Mouse (Mus musculus) T-helper 17 cell (primary cell): ENCODE results near the gene Lmtk3.

Experiments
- in situ Hi-C, 2 experiments: fragments of 300-600 bp; cut with MboI, MseI; formaldehyde crosslinking; loops; 1 replicate in 1 of 2; 2 replicates in 1 of 2; pipeline ENCODE4 v1.15.1; 2025; ENCODE audit warnings: high pct_unique_total_duplicates in 2 of 2

The Lmtk3 gene

DNA sequence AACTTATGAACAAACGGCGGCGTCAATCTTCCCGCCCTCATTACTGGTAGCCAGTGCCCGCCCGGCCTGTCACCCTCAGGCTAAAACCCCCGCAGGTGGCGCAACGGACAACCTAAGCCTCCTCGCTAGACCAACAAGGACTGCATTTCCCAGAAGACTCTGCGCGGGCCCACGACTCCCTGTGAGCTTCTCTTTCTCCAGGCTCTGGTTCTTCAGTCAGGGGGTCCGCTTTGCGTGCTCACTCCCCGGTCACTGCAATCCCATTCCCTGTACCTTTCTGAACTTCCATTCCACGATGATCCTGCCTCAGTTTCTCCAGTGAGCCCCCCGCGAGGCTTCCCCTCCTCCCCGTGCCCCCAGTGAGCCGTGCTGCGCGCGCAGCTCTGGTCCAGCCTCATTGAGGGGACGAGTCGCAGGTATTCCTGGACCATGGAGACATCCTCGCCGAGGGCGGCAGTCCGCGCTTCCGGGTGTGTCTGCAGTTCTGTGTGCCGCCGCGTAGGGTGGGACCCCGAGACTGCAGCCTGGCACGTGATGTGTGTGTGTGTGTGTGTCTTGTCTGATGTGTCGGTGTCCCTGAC lies at the start of gene Lmtk3:
Lmtk3 (plus strand) TSS at position 228 of the 581 bp plus-strand sequence.
- in situ Hi-C loops: no loop called here

DNA sequence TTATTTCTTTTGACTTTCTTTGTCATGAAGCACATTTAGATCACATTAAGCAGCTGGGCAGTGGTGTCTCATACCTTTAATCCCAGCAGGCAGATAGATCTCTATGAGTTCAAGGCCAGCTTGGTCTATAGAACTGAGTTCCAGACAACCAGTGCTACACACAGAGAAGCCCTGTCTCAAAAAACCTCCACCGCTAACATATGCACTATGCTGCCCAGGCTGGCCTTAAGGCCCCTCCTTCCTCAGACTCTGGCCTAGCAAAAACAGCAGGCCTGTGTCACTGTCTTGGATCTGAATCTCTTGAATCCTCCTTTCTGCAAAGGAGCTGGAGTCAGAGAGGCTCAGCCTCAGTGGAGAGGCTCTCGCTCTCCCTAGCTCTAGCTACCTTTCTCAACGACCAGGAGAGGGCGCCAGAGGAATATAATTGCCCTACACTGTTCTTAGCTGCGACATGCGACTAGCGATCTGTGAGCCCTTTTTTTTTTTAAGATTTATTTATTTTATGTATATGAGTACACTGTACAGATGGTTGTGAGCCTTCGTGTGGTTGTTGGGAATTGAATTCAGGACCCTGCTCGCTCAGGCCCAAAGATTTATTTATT lies 44.3 kb upstream of the Lmtk3 start:
- in situ Hi-C loops: loop anchor here (10.0 kb wide), 1 partner anchor 196 kb away; no protein-coding TSS in a partner anchor

DNA sequence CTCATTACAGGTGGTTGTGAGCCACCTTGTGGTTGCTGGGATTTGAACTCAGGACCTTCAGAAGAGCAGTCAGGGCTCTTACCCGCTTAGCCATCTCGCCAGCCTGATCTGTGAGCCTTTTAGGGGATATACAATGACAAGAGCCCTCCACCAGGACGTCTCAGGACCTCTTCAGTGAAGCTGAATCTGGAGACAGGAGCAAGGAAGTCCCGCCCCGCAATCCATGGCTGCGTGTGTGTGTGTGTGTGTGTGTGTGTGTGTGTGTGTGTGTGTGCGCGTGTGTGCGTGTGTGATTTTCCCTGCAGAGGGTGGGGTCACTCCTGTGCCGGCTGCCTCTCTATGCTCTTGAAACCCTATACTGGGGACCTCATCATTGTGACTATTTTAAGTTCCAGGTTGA lies 43.7 kb upstream of the Lmtk3 start:
- in situ Hi-C loops: loop anchor here (10.0 kb wide), 1 partner anchor 195 kb away; no protein-coding TSS in a partner anchor

DNA sequence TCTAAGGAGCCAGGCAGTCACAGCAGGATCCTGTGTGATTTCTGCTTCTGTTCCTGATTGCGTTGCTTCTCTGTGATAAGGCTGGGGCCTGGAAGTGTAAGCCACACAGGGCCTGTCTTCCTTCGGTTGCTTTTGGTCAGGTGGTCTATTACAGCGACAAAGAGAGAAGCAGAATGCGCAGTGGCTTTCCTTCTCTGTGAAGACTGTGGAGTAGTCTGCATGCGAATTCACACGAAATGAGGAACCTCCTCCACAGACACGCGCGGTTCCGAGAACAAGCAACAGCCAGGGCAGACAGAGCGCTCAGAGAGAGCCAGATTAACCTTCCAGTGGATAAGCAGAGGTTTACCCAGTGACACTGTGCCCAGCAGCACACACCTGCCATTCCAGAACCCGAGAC lies 42.2 kb upstream of the Lmtk3 start:
- in situ Hi-C loops: no loop called here

DNA sequence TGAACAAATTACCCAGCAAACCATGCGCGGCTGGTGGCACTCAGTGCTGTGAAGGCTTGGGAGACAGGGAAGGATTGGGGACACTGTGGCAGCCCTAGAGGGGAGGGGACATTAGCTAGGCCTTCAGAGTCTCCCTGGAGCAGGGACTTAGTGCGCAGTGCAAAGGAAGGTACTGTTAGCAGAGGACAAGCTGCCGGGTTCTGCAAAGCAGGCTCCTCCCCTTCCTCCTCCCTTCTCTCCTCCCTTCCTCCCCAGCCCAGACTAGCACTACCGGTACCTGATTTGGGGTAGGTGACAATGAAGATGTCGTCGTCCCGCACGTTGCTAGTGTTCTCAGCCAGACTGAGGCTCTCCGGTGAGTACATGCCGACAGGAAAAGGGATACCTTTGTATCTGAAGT lies 41.8 kb upstream of the Lmtk3 start:
- in situ Hi-C loops: no loop called here

DNA sequence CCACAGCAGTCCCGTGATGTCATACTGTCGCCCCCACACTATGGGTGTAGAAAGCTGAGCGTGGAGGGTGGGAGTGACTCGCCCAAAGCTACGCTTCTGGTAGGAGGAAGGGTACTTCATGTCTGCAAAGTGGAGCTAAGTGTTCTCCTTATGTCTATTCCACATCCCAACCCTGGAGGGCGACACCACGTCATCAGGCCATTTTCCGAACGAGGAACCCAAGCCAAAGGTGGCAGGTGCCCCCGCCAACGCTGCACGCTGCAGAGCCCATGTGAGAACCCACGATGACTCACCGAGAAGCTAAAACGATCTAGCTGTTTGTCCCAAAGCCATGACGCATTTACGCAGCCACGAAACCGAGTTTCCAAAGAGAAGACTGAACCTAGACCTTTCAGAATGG lies 41.2 kb upstream of the Lmtk3 start:
- in situ Hi-C loops: no loop called here

DNA sequence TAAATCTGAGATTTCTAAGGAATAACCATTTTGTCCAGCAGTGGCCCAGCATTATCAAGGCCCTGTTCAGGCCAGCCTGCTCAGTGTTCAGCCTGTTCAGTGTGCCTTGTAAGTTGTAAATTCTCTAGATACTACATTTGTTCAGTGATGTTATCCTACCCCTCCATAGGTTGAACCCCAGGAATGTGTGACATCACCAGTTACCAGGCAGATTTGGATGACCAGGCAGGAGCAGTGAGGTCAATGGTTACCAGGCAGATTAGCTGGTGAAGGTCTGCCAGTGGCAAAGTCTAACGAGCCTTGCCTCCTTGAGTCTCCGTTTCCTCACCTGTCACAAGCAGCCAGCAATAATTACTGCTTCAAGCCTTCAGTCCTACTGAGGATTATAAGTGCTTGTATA lies 39.2 kb upstream of the Lmtk3 start:
- in situ Hi-C loops: no loop called here

DNA sequence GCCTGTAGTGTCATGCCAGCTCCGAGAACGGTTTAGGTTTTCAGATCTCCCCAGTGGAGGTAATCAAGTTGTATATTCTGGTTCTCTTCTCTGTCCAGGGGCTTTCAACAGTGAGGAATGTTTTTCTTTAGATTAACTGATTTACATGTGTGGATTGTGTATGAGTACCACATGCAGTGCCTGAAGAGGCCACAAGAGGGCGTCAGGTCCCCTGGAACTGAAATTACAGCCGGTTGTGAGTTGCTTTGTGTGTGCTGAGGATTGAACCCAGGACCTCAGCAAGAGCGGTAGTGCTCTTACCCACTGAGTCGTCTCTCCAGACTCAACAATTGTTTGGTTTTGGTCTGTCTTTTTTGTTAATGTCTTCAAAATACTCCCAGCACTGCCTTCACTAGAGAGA lies 37.0 kb upstream of the Lmtk3 start:
- in situ Hi-C loops: no loop called here

DNA sequence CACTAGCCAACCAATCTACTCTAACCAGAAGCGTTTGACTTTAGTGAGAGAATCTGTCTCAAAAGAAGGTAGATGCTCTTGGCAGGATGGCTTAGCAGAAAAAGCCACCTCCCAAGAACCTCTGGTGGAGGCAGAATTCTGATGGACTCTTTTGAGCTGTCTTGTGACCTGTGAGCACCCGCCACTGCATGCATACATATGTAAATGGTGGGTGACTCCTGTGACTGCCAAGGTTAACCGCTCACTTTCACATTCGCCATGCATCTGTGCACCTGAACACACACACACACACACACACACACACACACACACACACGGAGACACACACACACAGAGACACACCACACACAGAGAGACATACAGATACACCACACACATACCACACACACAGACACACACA lies 36.1 kb upstream of the Lmtk3 start:
- in situ Hi-C loops: no loop called here

DNA sequence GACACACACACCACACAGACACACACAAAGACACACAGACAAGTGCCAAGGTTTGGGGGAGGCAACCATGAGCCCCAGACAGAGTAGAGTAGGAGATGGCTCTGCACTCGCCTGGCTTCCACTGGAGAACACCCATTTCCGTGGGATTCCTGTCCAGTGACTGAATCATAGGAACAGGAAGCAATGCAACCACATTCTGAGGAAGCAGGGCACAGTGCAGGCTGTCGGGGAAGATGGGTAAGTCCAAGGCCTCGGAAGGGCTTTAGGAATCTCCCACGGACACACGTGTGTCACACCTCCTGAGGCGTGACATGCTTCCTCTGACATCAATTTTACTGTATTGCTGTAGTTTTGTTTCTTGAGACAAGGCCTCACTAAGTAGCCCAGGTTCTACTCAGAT lies 35.4 kb upstream of the Lmtk3 start:
- in situ Hi-C loops: no loop called here

DNA sequence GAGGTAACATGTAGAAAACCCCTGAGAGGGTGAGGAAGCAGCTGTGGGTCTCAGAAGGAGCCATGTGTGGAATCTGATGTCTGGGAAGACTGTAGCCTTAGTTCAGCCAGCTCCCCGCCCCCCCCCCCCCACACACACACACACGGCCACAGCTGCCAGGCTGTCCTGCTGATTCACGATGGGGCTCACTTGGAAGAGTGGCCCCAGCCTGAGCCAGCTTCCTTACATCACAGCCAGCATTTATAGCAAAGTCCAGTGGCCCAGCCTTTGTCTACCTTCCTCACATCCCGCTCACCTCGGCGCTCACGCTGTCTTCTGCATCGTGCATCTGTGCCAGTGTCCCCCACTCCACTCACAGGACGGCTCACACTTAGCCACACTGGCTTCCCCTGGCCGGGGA lies 34.1 kb upstream of the Lmtk3 start:
- in situ Hi-C loops: no loop called here

DNA sequence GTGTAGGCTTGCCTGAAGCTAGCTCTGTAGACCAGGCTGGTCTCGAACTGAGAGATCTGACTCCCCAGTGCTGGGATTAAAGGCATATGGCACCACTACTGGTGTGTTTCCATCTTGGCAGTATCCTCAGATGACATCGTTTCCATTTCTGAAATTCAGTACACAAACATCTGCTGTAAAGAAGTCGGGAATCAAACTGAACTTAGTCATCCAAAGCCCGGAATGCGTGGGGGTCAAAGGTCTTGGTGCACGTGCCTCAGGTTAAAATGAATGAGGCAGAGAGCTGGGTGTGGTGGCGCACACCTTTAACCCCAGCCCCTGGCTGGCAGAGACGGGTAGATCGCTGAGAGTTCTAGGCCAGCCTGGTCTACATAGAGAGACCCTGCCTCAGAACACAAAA lies 33.4 kb upstream of the Lmtk3 start:
- in situ Hi-C loops: no loop called here

DNA sequence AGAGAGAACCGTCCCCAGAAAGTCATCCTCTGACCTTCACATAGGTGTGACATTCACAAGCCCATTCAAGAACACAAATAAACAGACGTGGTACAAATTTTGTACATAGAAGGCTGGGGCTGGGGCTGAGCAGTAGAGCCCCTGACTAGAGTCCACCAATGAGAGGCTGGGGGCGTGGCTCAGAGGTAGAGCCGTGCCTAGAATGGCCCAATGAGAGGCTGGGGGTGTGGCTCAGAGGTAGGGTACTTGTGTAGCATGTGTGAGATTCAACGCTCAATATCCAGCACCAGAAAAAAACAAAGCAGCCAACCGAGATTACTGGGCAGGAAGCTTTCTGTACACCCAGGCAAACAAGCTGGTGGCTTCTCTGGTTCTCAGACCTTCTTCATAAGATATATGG lies 27.8 kb upstream of the Lmtk3 start:
- in situ Hi-C loops: no loop called here

DNA sequence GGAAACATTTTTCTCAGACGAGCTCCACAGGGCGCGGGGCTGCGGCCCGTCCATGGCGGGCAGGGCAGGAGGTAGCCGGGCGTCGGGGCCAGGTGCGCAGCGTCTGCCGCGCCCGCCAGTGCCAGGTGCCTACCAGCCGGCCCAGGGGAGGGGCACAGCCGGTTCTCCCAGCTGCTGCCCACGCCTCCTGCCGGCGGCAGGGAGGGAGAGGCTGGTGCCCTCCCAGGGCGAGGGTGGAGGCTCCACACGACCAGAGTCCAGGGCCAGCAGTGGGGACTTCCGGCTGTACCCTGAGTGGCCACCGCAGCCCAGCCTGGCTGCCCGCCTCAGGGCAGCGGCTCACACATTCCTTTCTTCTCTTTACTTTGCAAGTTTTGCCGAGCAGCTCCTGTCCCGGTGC lies 24.1 kb upstream of the Lmtk3 start:
- in situ Hi-C loops: no loop called here

DNA sequence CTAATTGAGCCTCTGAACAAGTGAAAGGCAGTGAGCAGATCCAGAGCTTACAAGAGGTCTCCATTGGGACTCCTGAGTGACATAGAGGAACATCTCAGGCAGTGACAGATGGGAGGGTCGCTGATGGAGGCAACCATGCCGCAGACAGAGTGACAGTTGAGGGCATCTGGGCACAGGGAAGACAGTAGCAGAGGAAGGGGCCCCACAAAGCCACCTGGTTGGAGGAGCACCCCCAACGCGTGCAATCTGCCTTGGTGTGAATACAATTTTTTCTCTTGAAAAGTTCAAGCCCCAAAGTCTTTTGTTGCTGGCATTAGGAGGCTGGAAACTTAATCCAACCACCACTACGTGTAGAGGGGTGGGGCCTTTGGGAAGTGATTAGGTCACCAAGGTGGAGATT lies 23.4 kb upstream of the Lmtk3 start:
- in situ Hi-C loops: no loop called here

DNA sequence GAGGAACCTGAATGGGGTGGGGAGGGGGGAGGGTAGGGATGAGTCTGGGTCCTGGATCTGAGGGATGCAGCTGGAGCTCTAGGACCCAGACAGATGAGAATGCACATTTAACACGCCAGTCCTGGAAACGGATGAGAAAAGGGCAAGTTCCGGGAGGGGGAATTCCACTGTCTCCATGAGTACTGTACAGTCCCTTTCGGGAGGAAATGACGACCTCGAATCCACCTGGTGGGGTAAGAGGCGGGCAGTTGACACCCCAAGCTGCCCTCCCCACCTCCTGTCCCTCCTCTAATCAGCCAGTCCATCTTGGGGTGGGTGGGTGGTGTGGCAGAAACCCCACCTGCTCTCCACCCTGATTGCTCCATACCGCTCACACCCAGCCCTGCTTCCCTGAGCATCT lies 17.5 kb upstream of the Lmtk3 start:
- in situ Hi-C loops: no loop called here

DNA sequence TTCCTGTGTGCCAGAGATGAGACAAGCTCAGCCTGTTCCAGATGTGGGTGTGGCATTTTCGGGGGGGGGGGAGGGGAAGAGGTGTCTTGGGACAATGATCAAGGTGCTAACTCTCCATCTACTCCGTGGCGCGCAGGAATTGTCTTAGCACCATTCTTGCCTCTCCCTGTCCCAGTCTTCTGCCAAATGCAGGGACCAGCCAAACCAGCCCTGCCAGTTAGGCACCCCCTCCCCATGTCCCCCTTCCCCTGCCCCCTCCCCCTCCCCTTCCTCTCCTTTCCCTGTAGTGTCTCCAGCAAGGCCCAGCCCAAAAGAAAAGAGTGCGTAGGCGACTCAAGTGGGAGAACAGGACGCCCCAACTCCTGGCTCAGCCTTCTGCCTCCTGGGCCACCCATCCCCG lies 16.8 kb upstream of the Lmtk3 start:
- in situ Hi-C loops: no loop called here

DNA sequence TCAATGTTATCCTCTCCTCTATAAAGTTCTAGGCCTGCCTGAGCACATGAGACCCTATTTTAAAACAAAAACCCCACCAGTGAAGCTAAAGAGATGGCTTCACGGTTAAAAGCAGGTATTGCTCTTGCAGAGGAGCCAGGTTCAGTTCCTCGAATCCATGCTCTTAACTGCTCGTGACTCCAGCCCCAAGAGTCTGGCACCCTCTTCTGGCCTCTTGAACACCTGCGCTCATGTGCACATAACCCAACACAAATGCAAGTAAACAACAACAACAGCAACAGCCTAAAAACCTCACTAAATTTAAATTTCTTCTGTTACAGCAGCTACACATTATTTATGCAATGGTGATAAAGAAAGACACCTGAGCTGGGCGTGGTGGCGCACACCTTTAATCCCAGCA lies 16.0 kb upstream of the Lmtk3 start:
- in situ Hi-C loops: no loop called here

DNA sequence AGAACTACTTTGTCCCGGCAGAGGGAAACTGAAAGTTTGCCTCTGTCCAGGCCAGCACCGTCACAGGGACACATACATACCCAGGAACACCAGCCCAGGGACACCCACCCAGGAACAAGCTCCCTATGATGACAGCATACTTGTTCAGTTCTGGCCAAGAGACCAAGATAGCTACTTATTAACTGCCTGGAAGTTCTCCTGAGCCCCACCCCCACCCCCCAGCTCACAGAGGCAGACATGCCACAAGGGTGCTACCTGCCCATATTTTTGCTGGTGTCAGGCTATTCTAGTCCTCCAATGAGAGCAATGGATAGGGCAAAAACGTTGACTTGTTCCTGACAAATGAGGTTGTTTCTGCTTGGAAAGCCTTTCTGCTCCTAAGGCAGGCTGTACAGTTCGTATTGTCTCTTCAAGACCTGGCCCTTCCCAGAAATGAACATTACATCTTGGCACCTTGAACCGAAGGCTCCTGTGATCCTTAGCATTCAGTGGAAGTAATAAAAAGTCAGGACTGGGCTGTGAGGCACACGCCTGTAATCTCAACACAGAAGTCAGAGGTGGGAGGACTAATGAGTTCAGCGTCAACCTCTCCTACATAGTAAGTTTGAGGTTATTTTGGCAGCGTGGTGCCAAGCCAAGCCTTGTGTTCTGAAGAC lies 13.0 kb upstream of the Lmtk3 start:
- in situ Hi-C loops: no loop called here

DNA sequence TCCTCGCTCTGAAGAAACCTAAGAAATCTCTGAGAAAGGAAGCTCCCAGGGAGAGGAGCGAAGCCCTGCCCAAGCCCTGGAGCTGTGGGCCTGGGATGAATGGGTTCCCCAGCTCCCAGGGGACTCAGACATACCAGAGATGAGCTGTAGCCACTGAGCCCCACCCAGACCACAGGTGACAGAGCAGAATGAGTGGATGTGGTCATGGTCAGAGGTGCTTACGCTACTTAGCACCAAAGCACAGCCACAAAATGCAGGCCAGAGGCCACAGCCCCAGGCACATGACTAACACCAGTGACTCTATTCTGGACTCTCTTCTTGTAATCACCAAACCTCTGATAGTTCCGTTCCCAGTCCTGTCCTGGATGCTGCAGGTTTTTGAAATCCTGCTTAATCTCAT lies 12.4 kb upstream of the Lmtk3 start:
- in situ Hi-C loops: no loop called here

DNA sequence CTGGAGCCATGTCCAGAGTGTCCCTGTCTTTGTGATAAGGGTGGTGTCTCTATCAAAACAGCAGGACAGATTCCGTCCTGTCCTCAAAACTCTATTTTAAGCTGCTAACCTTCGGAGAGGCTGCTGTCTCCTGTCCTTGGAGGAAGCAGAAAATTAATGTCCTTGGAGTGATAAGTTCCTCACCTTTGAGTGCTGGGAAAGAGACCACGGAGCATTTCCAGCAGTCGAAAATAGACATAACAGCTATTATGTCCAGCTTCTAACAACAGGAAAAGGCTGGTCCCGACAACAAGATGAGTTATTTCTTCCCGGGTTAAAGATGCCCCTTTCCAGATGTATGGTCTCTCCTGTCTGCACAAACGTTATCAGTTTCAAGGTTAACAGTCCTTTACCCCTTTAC lies 8.3 kb upstream of the Lmtk3 start:
- in situ Hi-C loops: no loop called here

DNA sequence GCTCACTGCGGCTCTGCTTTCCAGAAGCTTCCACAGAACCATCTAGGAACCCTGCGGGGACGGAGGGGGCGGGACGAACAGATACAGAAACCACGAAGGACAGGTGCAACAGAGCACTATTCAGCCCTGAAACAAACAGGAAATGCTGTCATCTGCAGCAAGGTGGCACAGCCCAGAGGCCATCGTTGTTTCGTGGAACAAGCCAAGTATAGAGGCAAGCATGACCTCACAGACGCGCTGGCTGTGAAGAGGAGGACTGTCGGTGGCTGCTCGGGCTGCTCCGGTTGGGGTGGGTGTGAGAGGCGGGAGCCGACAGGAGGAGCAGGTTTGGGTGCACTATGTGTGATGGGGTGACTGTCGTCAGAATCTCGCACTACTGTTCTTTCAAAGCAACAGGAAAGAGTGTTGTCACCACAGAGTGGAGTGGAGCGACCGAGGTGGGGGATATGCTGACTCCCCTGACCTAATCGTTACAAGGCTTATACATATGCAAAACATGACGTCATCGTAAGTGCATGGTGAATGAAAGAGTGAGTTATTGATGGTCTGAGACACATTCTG lies 4.4 kb upstream of the Lmtk3 start:
- in situ Hi-C loops: no loop called here

DNA sequence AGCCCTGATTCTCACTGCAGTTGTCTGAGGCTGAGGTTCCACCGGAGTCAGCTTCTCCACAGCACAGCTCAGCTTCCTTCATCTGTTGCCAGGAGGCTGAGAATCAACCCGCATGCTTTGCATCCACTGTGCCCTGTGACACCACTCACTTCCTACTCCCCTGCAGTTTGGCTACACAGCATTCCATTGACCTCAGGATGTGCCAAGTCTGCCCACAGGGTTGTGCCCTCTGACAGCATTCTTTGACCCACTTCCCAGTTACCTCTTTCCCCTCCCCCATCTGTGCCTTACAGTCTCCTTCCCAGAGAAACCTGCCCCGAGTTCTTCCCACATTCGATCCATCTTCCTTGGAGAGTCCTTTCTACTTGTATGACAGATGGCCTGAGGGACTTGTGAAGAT lies 1.3 kb upstream of the Lmtk3 start:
- in situ Hi-C loops: no loop called here
